Mouse (Mus musculus) MEL (cell line): ENCODE data around the gene Vmn2r39. TPM values are rescaled to one million over a fixed set of nuclear protein-coding genes. Genes with fewer than 3 reads are reported as not detected.
A peak's percentile ranks its signal among the peaks of the same experiment; 100 is the strongest.
"Not testable (repeated sequence)": the region's sequence is repeated elsewhere in the genome, so short reads cannot be mapped to it uniquely, and the experiment has no call there.

Experiments used
- DNase-seq: peaks from one replicate; pipeline ENCODE4 v3.0.0; 2011; ENCODE audit warnings: low read depth, low spot score
- H3K27ac ChIP-seq: 2 replicates; pipeline ENCODE4 v1.5.1; 2012; ENCODE audit warnings: low read depth, mild to moderate bottlenecking, control low read depth, low read length, moderate library complexity; ENCODE audit not compliant: control insufficient read depth
- H3K27me3 ChIP-seq, 2 experiments: fragments of 150-350 bp in 1 of 2; sonication (generic) in 1 of 2; 2 replicates each; pipeline ENCODE4 v1.6.1; 2012; ENCODE audit warnings: low read length in 2 of 2, mild to moderate bottlenecking in 2 of 2, improper control_type of control experiment in 1 of 2, moderate library complexity in 1 of 2; ENCODE audit not compliant: insufficient read depth in 2 of 2, control insufficient read depth in 1 of 2
- H3K36me3 ChIP-seq, 2 experiments: 2 replicates each; pipeline ENCODE4 v1.6.1; 2012 to 2014; ENCODE audit warnings: low read length in 2 of 2, improper control_type of control experiment in 1 of 2, inconsistent platforms in 1 of 2, mild to moderate bottlenecking in 1 of 2; ENCODE audit not compliant: insufficient read depth in 2 of 2, control insufficient read depth in 1 of 2
- H3K4me1 ChIP-seq, 2 experiments: fragments of 150-350 bp in 1 of 2; sonication (generic) in 1 of 2; 2 replicates each; pipeline ENCODE4 v1.6.1; 2012; ENCODE audit warnings: low read length in 2 of 2, improper control_type of control experiment in 1 of 2, mild to moderate bottlenecking in 1 of 2; ENCODE audit not compliant: insufficient read depth in 2 of 2, control insufficient read depth in 1 of 2
- H3K4me3 ChIP-seq, 2 experiments: fragments of 150-350 bp in 1 of 2; sonication (generic) in 1 of 2; 2 replicates each; pipeline ENCODE4 v1.5.1; 2012; ENCODE audit warnings: low read depth in 2 of 2, low read length in 2 of 2, mild to moderate bottlenecking in 2 of 2, moderate library complexity in 2 of 2, control low read depth in 1 of 2, improper control_type of control experiment in 1 of 2; ENCODE audit not compliant: control insufficient read depth in 1 of 2, insufficient read depth in 1 of 2
- H3K79me2 ChIP-seq: 2 replicates; pipeline ENCODE4 v1.6.1; 2012; ENCODE audit warnings: mild to moderate bottlenecking, low read length, moderate library complexity; ENCODE audit not compliant: control insufficient read depth, poor library complexity, insufficient read depth
- H3K9ac ChIP-seq: 2 replicates; pipeline ENCODE4 v1.6.1; 2012; ENCODE audit warnings: low read depth, mild to moderate bottlenecking, control low read depth, low read length, moderate library complexity; ENCODE audit not compliant: control insufficient read depth, poor library complexity, severe bottlenecking
- H3K9me3 ChIP-seq: fragments of 150-350 bp; sonication (generic); replicated peaks from 2 replicates; pipeline ENCODE4 v1.6.1; 2012; ENCODE audit warnings: mild to moderate bottlenecking, low read length, improper control_type of control experiment, moderate library complexity; ENCODE audit not compliant: insufficient read depth
- ELF1 ChIP-seq: IDR thresholded peaks from 2 replicates; pipeline ENCODE4 v1.6.1; 2014; ENCODE audit warnings: low read depth, mild to moderate bottlenecking, inconsistent platforms, low read length, improper control_type of control experiment, moderate library complexity
- HCFC1 ChIP-seq: IDR thresholded peaks from 2 replicates; pipeline ENCODE4 v1.6.1; 2012; ENCODE audit warnings: low read depth, mild to moderate bottlenecking, inconsistent platforms, low read length, improper control_type of control experiment, moderate library complexity
- polyA plus RNA-seq, 2 experiments: library from polyadenylated mRNA; stranded (reverse) in 1 of 2; unstranded in 1 of 2; fragments of >175 nt in 1 of 2; fragments of >200 nt in 1 of 2; gene quantifications; 2 replicates each; pipeline versions ENCODE4 v1.2.1 to v1.2.4; 2012; ENCODE audit warnings: low replicate concordance in 2 of 2, low read depth in 1 of 2; ENCODE audit not compliant: insufficient read length in 2 of 2, insufficient read depth in 1 of 2, missing spikeins in 1 of 2
- total RNA-seq: library from RNA; depleted of rRNA; stranded (reverse); fragments of 300-350 nt; gene quantifications from 2 replicates; pipeline ENCODE4 v1.2.3, GENCODE M21; 2012; rRNA removed

The Vmn2r39 gene
- total RNA-seq, result not detected in 2 replicates
- polyA plus RNA-seq, result not detected

GRCm38 (mm10) chr7:9030698-9031097 lies at the start of gene Vmn2r39:
Vmn2r39 (minus strand) TSS chr7:9030798.
- H3K9me3 ChIP-seq, H3K36me3 ChIP-seq, H3K4me3 ChIP-seq, H3K27me3 ChIP-seq, H3K27ac ChIP-seq, DNase-seq, H3K4me1 ChIP-seq, H3K9ac ChIP-seq, H3K79me2 ChIP-seq: not testable (repeated sequence)

DNA sequence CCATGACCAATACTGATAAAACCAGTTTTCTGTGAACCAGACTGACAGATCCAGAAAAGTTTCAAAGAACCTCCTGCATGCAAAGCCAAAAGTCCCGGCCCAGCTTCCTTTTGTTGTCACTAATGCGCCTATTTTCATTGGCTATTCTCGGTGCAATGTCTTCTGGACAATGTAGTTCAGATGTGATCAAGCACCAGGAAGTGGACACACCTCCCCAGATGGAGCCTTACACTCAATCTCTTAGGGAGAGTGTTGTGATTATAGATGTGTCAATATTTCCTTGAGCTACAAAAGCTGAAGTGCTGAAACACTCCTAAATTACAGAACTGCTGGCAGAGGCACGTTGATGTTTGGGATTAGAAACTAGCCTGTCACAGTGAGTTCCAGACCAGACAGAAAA lies 34.8 kb upstream of the Vmn2r39 start:
- H3K27ac ChIP-seq, H3K4me1 ChIP-seq, H3K27me3 ChIP-seq, H3K9ac ChIP-seq, H3K9me3 ChIP-seq, H3K79me2 ChIP-seq, H3K4me3 ChIP-seq, H3K36me3 ChIP-seq: not testable (repeated sequence)
- peak; percentile 70 for TF ChIP-seq HCFC1
- TF ChIP-seq ELF1, result peak; percentile 62; the same call in 1 of the 2 replicates
- peak; percentile 23 for DNase-seq

Other genes with a start within 250 kb of the Vmn2r39 start
- not detected in 2 replicates for gene Vmn2r40, start 99.4 kb downstream of the Vmn2r39 start, total RNA-seq
- not detected for gene Vmn2r40, start 99.4 kb downstream of the Vmn2r39 start, polyA plus RNA-seq
- not detected in 2 replicates for gene Vmn2r38, start 67.1 kb upstream of the Vmn2r39 start, total RNA-seq
- gene Vmn2r38, start 67.1 kb upstream of the Vmn2r39 start, polyA plus RNA-seq, result not detected
- not detected in 2 replicates for gene Vmn2r37, start 192.9 kb upstream of the Vmn2r39 start, total RNA-seq
- gene Vmn2r37, start 192.9 kb upstream of the Vmn2r39 start, polyA plus RNA-seq, result not detected